Mouse (Mus musculus) CH12.LX (cell line): ENCODE results near the gene Hist1h4h.
"Not testable (repeated sequence)": the region's sequence is repeated elsewhere in the genome, so short reads cannot be mapped to it uniquely, and the experiment has no call there.

Source experiments
- CHD1 ChIP-seq: IDR thresholded peaks from 2 replicates; pipeline ENCODE4 v1.6.1; 2012; ENCODE audit warnings: low read depth, low read length, improper control_type of control experiment, inconsistent platforms
- CTCF ChIP-seq, 2 experiments: IDR thresholded peaks in 1 of 2; conservative IDR thresholded peaks in 1 of 2; 2 replicates each; pipeline ENCODE4 v1.5.1; 2011 to 2012; ENCODE audit warnings: low read depth in 2 of 2, low read length in 2 of 2, improper control_type of control experiment in 1 of 2, inconsistent platforms in 1 of 2, mild to moderate bottlenecking in 1 of 2, moderate library complexity in 1 of 2
- ELF1 ChIP-seq: IDR thresholded peaks from 2 replicates; pipeline ENCODE4 v1.6.1; 2014; ENCODE audit warnings: low read depth, mild to moderate bottlenecking, inconsistent platforms, low read length, improper control_type of control experiment
- KAT2A ChIP-seq: IDR thresholded peaks from 2 replicates; pipeline ENCODE4 v1.6.1; 2012; ENCODE audit warnings: low read length, improper control_type of control experiment, inconsistent platforms; ENCODE audit not compliant: insufficient replicate concordance
- MAX ChIP-seq: IDR thresholded peaks from 2 replicates; pipeline ENCODE4 v1.6.1; 2011; ENCODE audit warnings: low read length, improper control_type of control experiment
- MAZ ChIP-seq: IDR thresholded peaks from 2 replicates; pipeline ENCODE4 v1.6.1; 2012; ENCODE audit warnings: low read depth, mild to moderate bottlenecking, inconsistent platforms, low read length, improper control_type of control experiment, moderate library complexity
- MEF2A ChIP-seq: IDR thresholded peaks from 2 replicates; pipeline ENCODE4 v1.6.1; 2014; ENCODE audit warnings: low read depth, mild to moderate bottlenecking, inconsistent platforms, low read length, improper control_type of control experiment, borderline replicate concordance
- PAX5 ChIP-seq: IDR thresholded peaks from 2 replicates; pipeline ENCODE4 v1.6.1; 2012; ENCODE audit warnings: low read length, inconsistent platforms, mixed read lengths
- POLR2A ChIP-seq: IDR thresholded peaks from 2 replicates; pipeline ENCODE4 v1.6.1; 2011; ENCODE audit warnings: low read depth, mild to moderate bottlenecking, improper control_type of control experiment, low read length
- POLR2AphosphoS2 ChIP-seq: IDR thresholded peaks from 2 replicates; pipeline ENCODE4 v1.6.1; 2011; ENCODE audit warnings: low read depth, low read length, improper control_type of control experiment
- RCOR1 ChIP-seq: conservative IDR thresholded peaks from 2 replicates; pipeline ENCODE4 v1.6.1; 2012; ENCODE audit warnings: low read depth, mild to moderate bottlenecking, inconsistent platforms, low read length, improper control_type of control experiment
- SMC3 ChIP-seq: IDR thresholded peaks from 2 replicates; pipeline ENCODE4 v1.6.1; 2011; ENCODE audit warnings: low read depth, low read length, improper control_type of control experiment

DNA sequence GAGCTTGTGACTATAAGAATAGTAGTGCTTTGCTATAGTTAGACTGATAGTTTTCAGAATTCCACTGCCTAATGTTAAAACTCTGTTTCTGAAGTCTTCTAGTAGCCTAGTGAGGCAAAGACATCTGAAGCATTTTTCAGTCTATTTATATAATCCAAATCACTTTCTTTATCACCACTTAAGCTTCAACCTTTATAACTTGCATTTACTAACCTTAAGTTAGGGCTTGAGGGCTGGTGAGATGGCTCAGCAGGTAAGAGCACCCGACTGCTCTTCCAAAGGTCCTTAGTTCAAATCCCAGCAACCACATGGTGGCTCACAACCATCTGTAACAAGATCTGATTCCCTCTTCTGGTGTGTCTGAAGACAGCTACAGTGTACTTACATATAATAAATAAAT, 9.0 kb downstream of the Hist1h4h start:
- TF ChIP-seq CTCF (conservative IDR thresholded peaks at IDR 0.05 in 1 of 2, IDR thresholded peaks at IDR 0.05 in 1 of 2; ENCODE audit: low read depth in 2 of 2, low read length in 2 of 2); MEF2A; CHD1; KAT2A; MAZ; MAX; ELF1; PAX5; POLR2AphosphoS2; POLR2A; RCOR1; SMC3: not testable (repeated sequence)
